Mouse (Mus musculus) neural tube, embryonic 13.5 days (tissue): ENCODE measurements around the gene Spata16. TPM values are rescaled to one million over a fixed set of nuclear protein-coding genes. Genes with fewer than 3 reads are reported as not detected.

Source experiments
- ATAC-seq: fragments of 200-750 bp; cut with Nextera tagmentation; 2 replicates; pipeline ENCODE4 v1.8.0; 2017; ENCODE audit warnings: low read depth, mild to moderate bottlenecking, moderate TSS enrichment, moderate library complexity
- H3K27ac ChIP-seq: fragments of 300-500 bp; sonication (generic); replicated peaks from 2 replicates; pipeline ENCODE4 v1.5.1; 2015; ENCODE audit warnings: moderate library complexity, mild to moderate bottlenecking, inconsistent platforms
- H3K27me3 ChIP-seq: fragments of 300-500 bp; sonication (generic); 2 replicates; pipeline ENCODE4 v1.6.1; 2015; ENCODE audit warnings: mild to moderate bottlenecking, inconsistent platforms
- H3K36me3 ChIP-seq: fragments of 300-500 bp; sonication (generic); 2 replicates; pipeline ENCODE4 v1.6.1; 2015; ENCODE audit warnings: mild to moderate bottlenecking, inconsistent platforms
- H3K4me1 ChIP-seq: fragments of 300-500 bp; sonication (generic); replicated peaks from 2 replicates; pipeline ENCODE4 v1.6.1; 2015; ENCODE audit warnings: inconsistent platforms
- H3K4me2 ChIP-seq: fragments of 300-500 bp; sonication (generic); 2 replicates; pipeline ENCODE4 v1.6.1; 2015; ENCODE audit warnings: inconsistent platforms, mild to moderate bottlenecking, moderate library complexity
- H3K4me3 ChIP-seq: fragments of 300-500 bp; sonication (generic); 2 replicates; pipeline ENCODE4 v1.5.1; 2015; ENCODE audit warnings: mild to moderate bottlenecking, inconsistent platforms
- H3K9ac ChIP-seq: fragments of 300-500 bp; sonication (generic); 2 replicates; pipeline ENCODE4 v1.6.1; 2015; ENCODE audit warnings: moderate library complexity, mild to moderate bottlenecking, inconsistent platforms
- H3K9me3 ChIP-seq: fragments of 300-500 bp; sonication (generic); 2 replicates; pipeline ENCODE4 v1.6.1; 2016; ENCODE audit warnings: inconsistent platforms
- WGBS: fragments of 180-500 bp; shearing (Covaris S2); methylation state at CpG from one replicate; pipeline ENCODE4 v1.1.7; 2015; 5-methylcytosine and 5-hydroxymethylcytosine counted together
- polyA plus RNA-seq: library from polyadenylated mRNA; unstranded; fragments of >200 nt; fragmentation: Nextera tagmentation; extraction: Ambion mirVana; gene quantifications from 2 replicates; pipeline ENCODE4 v1.2.1, GENCODE M21; 2015

Gene Spata16
- polyA plus RNA-seq, 1 experiment from 2014 or later, result not detected

- no peak overlapping the region for H3K9ac ChIP-seq
- H3K4me2 ChIP-seq, result no peak overlapping the region
- H3K4me1 ChIP-seq, result peaks cover 20% of the 10 kb centered on the region
- H3K27me3 ChIP-seq, result no peaks in the 10 kb centered on the region
- H3K9me3 ChIP-seq, result no peaks in the 10 kb centered on the region
- no peak overlapping the region for H3K4me3 ChIP-seq
- peak; percentile 48 for ATAC-seq
- WGBS, result 45% methylated on average over 3 of the region's 3 CpGs
- no peak overlapping the region for H3K27ac ChIP-seq
- no peaks in the 10 kb centered on the region for H3K36me3 ChIP-seq
Measured at GRCm38 (mm10) chr3:26924212-26924611, 286.8 kb downstream of the Spata16 start.

DNA sequence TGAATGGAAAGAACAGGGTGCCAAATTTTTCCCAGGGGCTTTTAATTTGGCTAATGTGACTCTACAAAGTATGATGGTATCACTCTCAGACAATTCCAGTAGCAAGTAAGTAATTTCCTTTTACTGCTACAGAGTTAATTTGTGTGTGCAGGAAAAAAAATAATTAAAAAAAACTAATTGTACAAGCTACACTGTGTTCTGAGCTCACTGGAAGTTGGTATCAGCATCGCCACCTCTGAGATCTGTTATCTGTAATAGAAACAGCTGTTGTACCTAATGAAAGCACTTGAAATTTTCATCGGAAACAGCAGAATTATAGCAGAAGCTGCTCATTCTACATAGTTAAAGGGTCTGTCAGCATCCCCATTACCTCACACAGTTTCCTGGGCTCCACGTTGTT is 295.7 kb downstream of the Spata16 start:
- Histone ChIP-seq H3K9ac (no peak overlapping the region), H3K36me3 (no peaks in the 10 kb centered on the region), H3K4me2 (no peak overlapping the region), H3K4me1 (peaks cover 13% of the 10 kb centered on the region), H3K27ac (no peak overlapping the region), H3K4me3 (no peak overlapping the region), H3K27me3 (peaks cover under 1% of the 10 kb centered on the region; the same call in 1 of the 2 replicates), H3K9me3 (no peaks in the 10 kb centered on the region)
- WGBS, result 63% methylated on average over 3 of the region's 3 CpGs
- peak; percentile 62 for ATAC-seq

DNA sequence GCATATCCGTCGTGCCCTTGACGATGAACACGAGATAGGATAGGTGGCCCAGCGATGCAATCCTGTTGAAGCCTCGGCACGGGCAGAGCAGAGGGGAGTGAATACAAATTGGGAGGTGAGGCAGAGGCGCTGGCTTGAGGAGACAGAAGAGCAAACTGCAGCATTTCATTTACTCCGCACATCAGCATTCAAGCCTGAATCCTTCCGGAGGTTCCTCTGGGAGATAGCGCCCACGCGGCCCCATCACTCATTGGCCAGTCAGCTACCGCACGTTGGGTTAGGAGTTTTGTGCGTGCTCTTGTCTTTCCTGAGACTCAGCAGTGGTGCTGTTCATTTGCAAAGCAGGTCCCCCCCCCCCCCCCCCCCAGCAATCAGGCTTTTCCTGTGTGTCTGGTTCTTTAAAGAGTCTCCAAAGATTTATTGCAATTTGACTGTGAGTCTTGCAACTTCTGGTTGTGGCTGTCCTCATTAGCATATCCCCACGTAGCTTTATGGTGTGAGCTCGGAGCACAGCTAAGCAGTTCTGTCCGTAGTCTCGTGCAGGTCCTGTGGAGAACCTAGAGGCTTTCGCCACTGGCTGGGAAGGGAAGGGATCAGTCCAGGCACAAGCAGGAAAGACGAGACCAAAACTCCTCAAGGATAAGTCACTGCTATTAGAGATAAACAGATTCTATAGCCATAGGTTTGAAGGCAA is 299.6 kb downstream of the Spata16 start:
- Histone ChIP-seq H3K27me3 (peaks cover 6% of the 10 kb centered on the region; the same call in 1 of the 2 replicates), H3K36me3 (no peaks in the 10 kb centered on the region), H3K9me3 (no peaks in the 10 kb centered on the region), H3K4me1 (peaks cover 13% of the 10 kb centered on the region), H3K27ac (no peak overlapping the region), H3K4me2 (peak overlapping the region; percentile 53), H3K9ac (peak overlapping the region; percentile 32; the same call in 1 of the 2 replicates), H3K4me3 (peak overlapping the region; percentile 6; the same call in 1 of the 2 replicates)
- ATAC-seq, result peak; percentile 72; the same call in 1 of the 2 replicates
- WGBS, result 29% methylated on average over 22 of the region's 22 CpGs

GRCm38 (mm10) chr3:26966776-26967175 is 329.4 kb downstream of the Spata16 start:
- Histone ChIP-seq H3K9me3 (0 out of 2 replicates have a peak, but pooled peaks cover 4% of the 10 kb centered on the region), H3K9ac (no peak overlapping the region), H3K36me3 (no peaks in the 10 kb centered on the region), H3K4me2 (no peak overlapping the region), H3K4me3 (no peak overlapping the region), H3K27me3 (no peaks in the 10 kb centered on the region), H3K27ac (no peak overlapping the region), H3K4me1 (no peaks in the 10 kb centered on the region)
- WGBS, result 81% methylated on average over 5 of the region's 5 CpGs
- no peak for ATAC-seq

DNA sequence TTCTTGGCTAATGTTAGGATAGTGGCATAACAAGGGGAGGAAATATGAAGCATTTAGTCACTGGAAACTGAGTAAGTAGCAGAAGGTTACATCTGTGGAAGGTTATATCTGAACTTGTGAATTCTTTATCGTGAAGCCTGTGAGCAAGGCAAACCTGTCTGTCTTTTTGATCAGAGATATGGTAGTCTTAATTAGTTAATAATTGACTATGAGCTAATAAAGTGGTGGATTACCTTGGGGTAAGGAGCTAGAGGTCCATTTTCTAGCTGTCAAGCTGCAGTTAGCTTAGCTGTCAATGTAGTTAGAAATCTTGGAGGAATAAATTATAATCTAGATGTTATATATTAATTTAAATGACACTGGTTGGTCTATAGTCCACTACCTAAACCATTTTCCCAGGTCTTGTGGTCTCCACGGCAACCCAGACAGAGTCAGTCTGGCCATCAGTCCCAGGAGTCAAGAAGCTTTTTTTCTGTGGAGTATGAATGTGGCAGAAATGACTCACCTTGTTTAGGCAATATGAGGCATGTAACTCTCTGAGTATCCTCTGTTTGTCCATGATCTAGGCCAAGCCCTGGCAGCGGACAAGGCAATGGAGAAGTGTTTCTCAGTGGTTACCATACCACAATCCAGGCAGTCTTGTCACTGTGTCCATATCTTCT is 331.6 kb downstream of the Spata16 start:
- Histone ChIP-seq H3K36me3 (no peaks in the 10 kb centered on the region), H3K4me2 (no peak overlapping the region), H3K27ac (no peak overlapping the region), H3K4me1 (no peaks in the 10 kb centered on the region), H3K9ac (no peak overlapping the region), H3K27me3 (no peaks in the 10 kb centered on the region), H3K4me3 (no peak overlapping the region), H3K9me3 (no peaks in the 10 kb centered on the region)
- ATAC-seq, result no peak
- WGBS, result 88% methylated on average over 3 of the region's 3 CpGs

GRCm38 (mm10) chr3:26970529-26970928 is 333.1 kb downstream of the Spata16 start:
- Histone ChIP-seq H3K9me3 (no peaks in the 10 kb centered on the region), H3K36me3 (no peaks in the 10 kb centered on the region), H3K4me2 (no peak overlapping the region), H3K9ac (no peak overlapping the region), H3K27me3 (no peaks in the 10 kb centered on the region), H3K4me3 (no peak overlapping the region), H3K27ac (no peak overlapping the region), H3K4me1 (no peaks in the 10 kb centered on the region)
- no peak for ATAC-seq
- WGBS, result 93% methylated on average over 3 of the region's 3 CpGs

DNA sequence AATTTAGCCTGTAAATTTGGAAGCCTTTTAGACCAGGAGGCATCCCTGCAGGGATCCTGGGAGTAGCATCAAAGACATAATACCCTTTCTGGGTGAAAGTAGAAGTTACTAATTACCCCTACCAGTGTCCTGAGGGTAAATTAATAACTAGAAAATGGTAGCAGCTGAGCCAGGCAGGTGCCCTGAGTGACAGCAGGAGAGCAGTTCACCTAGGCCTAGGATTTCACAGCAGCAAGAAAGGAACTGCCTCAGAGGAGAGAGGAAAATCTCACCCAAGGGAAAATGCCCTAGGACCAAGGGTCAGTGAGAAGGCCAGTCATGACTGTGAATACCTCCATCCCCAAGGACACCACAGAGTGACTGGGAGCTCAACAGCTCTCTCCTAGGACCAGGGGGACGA is 333.9 kb downstream of the Spata16 start:
- no peaks in the 10 kb centered on the region for H3K4me1 ChIP-seq
- no peaks in the 10 kb centered on the region for H3K9me3 ChIP-seq
- no peaks in the 10 kb centered on the region for H3K27me3 ChIP-seq
- ATAC-seq, result no peak
- H3K36me3 ChIP-seq, result no peaks in the 10 kb centered on the region
- H3K4me2 ChIP-seq, result no peak overlapping the region
- H3K27ac ChIP-seq, result no peak overlapping the region
- no peak overlapping the region for H3K4me3 ChIP-seq
- no peak overlapping the region for H3K9ac ChIP-seq
- 47% methylated on average over 1 of the region's 1 CpGs for WGBS

GRCm38 (mm10) chr3:26972105-26972504 is 334.7 kb downstream of the Spata16 start:
- 21% methylated on average over 1 of the region's 1 CpGs for WGBS
- Histone ChIP-seq H3K9me3 (no peaks in the 10 kb centered on the region), H3K4me2 (no peak overlapping the region), H3K27me3 (no peaks in the 10 kb centered on the region), H3K36me3 (no peaks in the 10 kb centered on the region), H3K4me1 (no peaks in the 10 kb centered on the region), H3K27ac (no peak overlapping the region), H3K4me3 (no peak overlapping the region), H3K9ac (no peak overlapping the region)
- ATAC-seq, result no peak

- 85% methylated on average over 2 of the region's 2 CpGs for WGBS
- Histone ChIP-seq H3K4me2 (no peak overlapping the region), H3K9ac (no peak overlapping the region), H3K4me3 (no peak overlapping the region), H3K9me3 (no peaks in the 10 kb centered on the region), H3K36me3 (no peaks in the 10 kb centered on the region), H3K27ac (no peak overlapping the region), H3K4me1 (no peaks in the 10 kb centered on the region), H3K27me3 (no peaks in the 10 kb centered on the region)
- no peak for ATAC-seq
Measured at GRCm38 (mm10) chr3:26979603-26980002, 342.2 kb downstream of the Spata16 start.

DNA sequence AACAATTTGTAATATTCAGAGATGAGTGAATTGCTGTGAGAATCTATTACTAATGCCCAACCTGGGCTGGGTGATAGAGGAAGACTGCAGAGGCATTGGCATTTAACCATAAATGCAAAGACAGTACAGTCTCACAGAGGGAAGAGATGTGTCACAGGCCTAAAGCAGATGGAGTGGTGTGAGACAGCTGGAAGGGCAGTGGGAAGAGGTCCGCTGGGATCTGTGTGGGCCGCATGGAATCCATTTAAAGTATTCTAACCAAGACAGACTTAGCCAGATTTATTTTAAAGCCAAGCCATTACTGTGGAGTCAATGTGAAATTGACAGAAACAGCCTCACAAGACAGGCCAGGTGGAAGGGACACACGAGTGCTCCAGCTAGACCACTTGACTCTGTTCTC is 343.0 kb downstream of the Spata16 start:
- WGBS, result 72% methylated on average over 3 of the region's 3 CpGs

DNA sequence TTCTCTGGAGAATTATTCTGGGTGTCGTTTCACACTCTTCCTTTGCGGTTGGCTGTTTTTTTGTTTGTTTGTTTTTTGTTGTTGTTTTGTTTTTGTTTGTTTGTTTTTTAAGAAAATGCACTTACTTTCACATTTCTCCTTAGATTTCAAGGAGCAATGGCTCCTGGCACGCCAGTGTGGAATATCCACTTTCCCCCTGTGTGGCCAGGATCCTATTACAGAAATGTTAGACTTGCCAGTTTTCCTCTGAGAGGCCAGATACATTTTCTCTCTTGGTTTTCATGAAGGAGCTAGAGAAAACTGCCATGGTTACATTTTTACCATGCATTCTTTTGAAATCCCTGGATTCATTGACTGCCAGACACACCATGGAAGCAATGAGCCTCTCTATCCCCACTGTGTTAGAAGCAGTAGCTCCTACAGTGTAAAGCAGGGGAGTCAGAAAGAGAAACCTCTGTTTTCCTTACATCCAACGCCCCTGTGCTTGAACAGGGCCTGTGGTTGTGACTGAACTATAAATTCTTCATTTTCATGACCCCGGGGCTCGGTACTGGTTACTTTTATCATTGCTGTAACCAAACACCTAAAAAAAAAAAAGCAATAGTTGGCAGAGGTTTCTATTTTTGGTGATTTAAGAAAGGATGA is 344.7 kb downstream of the Spata16 start:
- Histone ChIP-seq H3K4me3 (no peak overlapping the region), H3K9me3 (no peaks in the 10 kb centered on the region), H3K4me1 (no peaks in the 10 kb centered on the region), H3K27ac (no peak overlapping the region), H3K36me3 (no peaks in the 10 kb centered on the region), H3K27me3 (no peaks in the 10 kb centered on the region), H3K4me2 (no peak overlapping the region), H3K9ac (no peak overlapping the region)
- WGBS, result 79% methylated on average over 6 of the region's 6 CpGs
- no peak for ATAC-seq

More for the DNA sequence above, 343.0 kb downstream of the Spata16 start:
- no peaks in the 10 kb centered on the region for H3K9me3 ChIP-seq
- H3K4me1 ChIP-seq, result no peaks in the 10 kb centered on the region
- ATAC-seq, result no peak
- no peaks in the 10 kb centered on the region for H3K27me3 ChIP-seq
- H3K27ac ChIP-seq, result no peak overlapping the region
- H3K4me3 ChIP-seq, result no peak overlapping the region
- no peaks in the 10 kb centered on the region for H3K36me3 ChIP-seq
- H3K9ac ChIP-seq, result no peak overlapping the region
- H3K4me2 ChIP-seq, result no peak overlapping the region

GRCm38 (mm10) chr3:26983749-26984148 is 346.3 kb downstream of the Spata16 start:
- Histone ChIP-seq H3K27ac (no peak overlapping the region), H3K27me3 (no peaks in the 10 kb centered on the region), H3K9ac (no peak overlapping the region), H3K4me2 (no peak overlapping the region), H3K36me3 (no peaks in the 10 kb centered on the region), H3K4me1 (no peaks in the 10 kb centered on the region), H3K4me3 (no peak overlapping the region), H3K9me3 (no peaks in the 10 kb centered on the region)
- WGBS, result 83% methylated on average over 6 of the region's 6 CpGs
- no peak for ATAC-seq
